Mouse (Mus musculus) ovary, postnatal 36 days (tissue): ENCODE data around the gene Cpox.
A peak's percentile ranks its signal among the peaks of the same experiment; 100 is the strongest.

ENCODE experiments used
- DNase-seq: peaks from one replicate; pipeline ENCODE4 v3.0.0; 2022; ENCODE audit warnings: low spot score, mixed read lengths

Cpox gene

DNA sequence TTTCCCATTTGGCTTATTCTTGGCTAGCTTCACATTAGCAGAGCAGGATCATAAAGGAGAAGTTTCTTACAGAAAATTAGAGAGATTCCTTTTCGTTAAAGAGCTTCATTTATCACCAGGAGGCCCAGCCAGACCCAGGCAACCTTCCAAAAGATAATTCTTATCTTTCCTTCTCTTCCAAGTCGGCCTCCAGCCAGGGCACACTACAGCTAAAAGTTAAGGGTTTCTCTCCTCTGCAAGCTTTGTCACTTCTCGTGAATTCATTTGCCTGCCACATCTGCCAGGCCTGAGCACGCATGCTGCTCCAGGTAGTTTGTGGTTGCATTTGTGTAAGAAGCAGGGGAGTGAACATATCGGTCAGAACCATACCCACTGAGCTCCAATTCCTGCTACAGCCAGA, 828 bp upstream of the Cpox start:
- peak; percentile 25 for DNase-seq

DNA sequence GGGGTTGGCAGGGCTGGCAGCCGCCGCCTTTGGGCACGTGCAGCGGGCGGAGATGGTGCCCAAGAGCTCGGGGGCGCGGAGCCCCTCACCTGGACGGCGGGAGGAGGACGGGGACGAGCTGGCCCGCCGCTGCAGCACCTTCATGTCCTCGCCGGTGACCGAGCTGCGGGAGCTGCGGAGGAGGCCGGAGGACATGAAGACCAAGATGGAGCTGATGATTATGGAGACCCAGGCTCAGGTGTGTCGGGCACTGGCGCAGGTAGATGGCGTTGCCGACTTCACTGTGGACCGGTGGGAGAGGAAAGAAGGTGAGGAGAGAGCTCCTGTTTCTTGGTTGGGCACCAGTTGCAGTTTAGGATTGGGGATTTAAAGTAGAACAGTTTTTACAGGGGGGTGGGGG, 551 bp downstream of the Cpox start:
- DNase-seq, result no peak

DNA sequence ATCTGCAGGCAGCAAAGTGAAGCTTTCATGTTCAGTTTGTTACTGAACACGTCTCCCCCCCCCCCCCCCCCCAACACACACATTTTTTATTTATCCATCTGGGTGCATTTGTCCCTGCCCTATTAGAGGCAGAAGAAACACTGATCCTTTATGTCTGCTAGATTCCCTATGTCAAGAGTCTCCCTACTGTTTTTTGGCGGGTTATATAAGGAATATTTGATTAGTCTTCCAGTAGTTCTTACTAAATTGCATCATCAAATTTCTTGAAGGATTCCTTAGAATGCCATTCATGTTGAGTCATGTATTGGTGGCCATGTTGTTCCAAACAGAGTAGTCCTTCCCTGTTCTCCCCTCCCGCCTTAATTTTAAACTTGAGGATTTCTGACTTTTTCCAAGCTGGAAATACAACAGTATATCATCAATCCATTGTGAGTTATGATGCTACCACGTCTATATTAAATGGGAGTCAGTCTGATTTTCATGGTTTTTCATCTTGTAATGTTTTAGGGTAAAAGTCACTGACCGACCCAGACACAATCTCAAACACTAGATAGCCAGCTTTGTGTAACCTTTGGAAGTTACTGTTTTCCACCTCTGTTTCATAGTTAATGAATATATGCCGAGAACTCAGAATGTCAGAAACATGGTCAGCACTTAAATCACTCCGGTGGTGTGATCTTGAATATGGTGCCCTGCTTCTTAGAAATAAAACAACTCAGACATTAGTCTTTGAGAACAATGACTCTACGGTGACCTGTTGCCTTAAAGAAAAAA, 1.3 kb downstream of the Cpox start:
- no peak for DNase-seq

DNA sequence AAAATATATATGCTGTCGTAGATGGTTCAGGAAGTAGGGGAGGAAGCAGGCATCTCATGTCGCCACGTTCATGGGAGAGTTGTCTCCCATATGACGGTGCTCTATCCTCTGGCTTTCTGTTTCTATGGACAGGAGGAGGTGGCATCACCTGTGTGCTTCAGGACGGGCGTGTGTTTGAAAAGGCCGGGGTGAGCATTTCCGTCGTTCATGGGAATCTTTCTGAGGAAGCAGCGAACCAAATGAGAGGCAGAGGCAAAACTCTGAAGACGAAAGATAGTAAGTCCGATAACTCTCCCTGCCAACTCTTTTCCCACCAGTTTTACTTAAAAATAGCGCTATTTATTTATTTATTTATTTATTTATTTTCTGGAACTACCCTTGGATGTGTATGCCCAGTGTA, 2.3 kb downstream of the Cpox start:
- no peak for DNase-seq

DNA sequence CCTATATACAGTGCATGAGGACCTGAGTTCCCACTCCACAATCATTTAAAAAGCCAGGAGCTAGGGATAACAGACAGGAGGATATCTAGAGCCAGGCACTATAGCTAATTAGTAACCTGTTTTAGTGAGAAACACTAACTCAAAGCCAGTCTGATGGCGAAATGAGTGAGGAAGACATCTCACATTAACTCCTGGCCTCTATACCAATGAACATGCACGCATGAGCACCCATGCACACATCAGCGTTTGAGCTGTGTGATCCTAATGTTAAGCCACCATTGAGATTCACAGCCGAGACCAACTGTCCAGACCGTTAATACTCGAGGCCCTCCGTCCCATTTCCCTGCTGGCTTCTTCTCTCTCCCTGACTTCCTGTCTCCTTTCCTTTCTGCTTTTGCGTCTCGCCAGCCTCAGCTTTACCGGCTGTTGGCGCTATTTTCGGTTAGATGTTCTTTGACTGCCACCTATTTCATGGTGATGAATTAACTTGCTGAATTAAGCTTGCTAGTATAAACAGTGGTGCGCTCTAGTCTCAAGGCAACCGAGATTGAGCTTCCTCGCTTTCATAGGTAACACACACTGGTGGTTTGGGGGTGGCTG, 3.8 kb downstream of the Cpox start:
- no peak for DNase-seq

DNA sequence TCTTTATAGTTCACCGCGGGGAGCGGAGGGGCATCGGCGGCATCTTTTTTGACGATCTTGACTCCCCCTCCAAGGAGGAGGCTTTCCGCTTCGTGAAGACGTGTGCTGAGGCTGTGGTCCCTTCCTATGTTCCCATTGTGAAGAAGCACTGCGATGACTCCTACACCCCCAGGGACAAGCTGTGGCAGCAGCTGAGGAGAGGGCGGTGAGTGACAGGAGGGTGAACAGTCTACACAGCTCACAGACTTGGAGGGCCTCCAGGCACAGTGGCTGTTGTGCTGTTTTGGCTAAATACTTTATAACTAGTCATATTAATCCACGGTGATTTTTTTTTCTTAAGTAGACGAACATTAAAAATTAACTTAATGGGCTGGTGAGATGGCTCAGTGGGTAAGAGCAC, 5.2 kb downstream of the Cpox start:
- no peak for DNase-seq

DNA sequence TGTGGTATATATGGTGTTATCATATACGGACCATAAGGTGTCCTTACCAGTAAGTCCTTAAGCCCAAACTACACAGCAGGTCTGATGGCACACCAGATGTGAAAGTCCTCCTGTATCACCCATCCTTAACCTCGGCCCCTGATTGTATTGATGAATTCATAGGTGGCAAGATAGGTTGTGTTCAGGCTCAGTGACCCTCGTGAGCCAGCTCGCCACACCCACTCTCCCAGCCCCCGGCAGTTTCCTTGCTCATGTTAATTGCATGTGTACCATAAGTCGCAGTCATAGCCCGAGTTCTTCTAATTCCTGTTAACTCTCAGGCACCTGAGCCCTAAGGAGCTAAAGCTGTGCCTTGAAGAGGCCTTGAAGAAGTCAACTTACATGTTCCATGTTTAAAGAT, 6.1 kb downstream of the Cpox start:
- DNase-seq, result no peak

DNA sequence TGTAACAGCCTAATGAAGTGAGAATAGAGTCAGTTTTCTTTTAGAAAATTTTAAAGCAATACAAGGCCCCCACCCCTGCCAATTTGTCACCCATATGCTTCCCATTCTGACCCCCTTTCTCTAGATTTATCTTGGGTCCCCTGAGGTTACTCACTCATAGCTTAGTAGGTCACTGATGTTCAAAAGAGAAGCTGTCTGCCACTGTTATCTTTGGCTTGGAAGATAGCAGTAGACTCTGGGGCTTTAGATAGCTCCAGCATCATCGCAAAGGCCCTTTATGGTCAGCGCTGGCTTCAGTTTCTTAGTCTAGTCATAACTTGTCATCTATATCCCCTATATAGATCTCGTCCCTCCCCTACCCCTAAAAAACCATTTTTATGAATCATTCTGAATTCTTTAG, 6.5 kb downstream of the Cpox start:
- no peak for DNase-seq

DNA sequence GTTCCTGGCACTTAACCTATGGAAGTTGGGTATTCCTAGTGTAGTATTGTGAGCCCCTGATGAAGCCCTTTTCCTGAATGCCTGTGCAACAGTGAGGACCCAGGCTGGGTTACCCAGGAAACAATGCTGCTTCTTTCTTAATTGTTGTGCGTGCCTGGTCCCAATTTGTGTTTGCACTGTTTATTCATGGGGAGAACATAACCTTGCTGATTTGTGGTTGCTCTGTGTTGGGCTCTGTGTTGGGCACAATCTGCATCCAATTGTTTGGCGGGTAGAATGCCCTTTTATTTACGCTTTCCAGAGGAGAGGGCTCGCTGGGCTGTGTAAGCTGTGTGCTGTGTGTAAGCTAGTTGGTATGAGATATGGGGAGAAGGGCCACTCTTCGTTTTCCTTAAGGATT, 7.4 kb downstream of the Cpox start:
- no peak for DNase-seq

DNA sequence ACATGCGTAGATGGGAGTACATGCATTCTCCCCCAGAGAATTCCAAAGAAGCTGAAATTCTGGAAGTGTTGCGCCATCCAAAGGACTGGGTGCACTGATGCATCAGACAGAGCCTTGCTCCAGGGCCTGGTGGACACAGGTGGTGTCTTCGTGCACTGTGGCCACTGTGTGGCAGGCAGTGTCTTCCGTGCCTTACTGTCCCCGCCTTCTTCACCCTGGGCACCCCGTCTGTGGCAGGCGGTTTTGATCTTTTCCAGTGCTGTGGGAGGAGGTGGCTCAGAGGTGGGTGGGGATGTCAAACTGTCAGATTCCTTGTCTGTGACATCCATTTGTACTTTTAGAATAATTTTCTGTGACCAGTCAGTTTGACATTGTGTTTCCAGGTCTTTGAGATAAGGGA, 8.6 kb downstream of the Cpox start:
- DNase-seq, result no peak

DNA sequence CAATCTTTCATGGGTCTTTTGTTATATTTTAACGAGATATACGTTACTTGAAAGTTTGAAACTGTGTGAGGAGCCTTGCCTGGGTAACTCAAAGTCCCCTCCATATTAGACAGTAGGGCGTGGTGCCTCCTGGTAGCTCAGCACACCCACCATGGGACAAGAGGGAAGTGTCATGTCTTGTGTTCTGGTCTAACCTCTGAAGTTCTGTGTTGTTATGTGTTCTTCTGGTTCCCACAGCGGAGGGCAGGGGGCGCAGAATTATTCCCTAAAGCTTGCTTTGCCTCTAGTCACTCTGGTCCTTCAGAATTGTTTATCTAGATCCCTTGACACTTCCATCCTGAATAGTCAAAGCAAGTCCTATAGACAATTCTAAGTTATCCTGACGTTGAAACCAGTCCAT, 12.0 kb downstream of the Cpox start:
- no peak for DNase-seq

DNA sequence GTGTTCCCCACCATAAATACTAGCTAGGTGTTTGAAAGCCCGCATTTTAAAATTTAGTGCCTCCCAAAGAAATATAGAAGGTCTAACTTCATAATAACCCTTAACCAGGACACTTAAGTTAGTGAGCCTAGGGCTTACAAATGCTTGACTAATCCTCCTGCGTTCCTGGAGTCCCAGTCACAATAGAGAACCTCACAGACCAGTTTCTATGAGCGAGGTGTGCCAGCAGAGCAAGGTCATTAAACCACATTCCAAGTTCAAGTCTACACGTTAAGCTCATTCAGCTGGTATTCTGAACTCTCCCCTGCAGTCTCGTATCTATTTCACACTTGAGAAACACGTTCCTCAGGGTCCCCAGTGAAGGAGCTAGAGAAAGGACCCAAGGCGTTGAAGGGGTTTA, 12.8 kb downstream of the Cpox start:
- no peak for DNase-seq

DNA sequence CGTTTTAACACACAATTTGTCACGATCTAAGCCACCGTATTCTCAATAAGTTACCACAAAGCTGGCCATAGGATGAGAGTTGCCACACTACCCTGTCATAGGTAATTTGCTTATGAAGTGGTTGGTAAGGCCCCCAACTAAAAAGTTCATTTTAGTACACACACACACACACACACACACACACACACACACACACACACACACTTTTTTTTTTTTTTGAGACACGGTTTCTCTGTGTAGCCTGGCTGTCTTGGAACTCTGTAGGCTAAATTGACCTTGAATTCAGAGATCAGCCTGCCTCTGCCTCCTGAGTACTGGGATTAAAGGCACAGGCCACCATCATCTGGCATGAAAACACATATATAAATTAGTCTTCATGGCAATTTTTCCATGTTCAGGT, 13.8 kb downstream of the Cpox start:
- no peak for DNase-seq

DNA sequence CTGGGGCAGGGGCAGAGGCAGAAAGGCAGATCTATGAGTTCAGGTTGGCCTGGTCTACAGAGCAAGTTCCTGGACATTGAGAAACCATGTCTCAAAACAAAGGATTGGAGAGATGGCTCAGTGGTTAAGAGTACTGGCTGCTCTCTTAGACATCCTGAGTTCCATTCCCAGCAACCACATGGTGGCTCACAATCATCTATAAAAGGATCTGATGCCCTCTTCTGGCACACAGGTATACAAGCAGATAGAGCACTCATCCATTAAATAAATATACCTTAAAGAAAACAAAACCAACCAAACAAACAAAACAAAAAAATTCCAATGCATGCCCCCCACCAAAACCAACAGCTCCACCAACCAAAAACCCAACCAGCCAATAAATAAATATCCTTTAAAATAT, 14.4 kb downstream of the Cpox start:
- no peak for DNase-seq

DNA sequence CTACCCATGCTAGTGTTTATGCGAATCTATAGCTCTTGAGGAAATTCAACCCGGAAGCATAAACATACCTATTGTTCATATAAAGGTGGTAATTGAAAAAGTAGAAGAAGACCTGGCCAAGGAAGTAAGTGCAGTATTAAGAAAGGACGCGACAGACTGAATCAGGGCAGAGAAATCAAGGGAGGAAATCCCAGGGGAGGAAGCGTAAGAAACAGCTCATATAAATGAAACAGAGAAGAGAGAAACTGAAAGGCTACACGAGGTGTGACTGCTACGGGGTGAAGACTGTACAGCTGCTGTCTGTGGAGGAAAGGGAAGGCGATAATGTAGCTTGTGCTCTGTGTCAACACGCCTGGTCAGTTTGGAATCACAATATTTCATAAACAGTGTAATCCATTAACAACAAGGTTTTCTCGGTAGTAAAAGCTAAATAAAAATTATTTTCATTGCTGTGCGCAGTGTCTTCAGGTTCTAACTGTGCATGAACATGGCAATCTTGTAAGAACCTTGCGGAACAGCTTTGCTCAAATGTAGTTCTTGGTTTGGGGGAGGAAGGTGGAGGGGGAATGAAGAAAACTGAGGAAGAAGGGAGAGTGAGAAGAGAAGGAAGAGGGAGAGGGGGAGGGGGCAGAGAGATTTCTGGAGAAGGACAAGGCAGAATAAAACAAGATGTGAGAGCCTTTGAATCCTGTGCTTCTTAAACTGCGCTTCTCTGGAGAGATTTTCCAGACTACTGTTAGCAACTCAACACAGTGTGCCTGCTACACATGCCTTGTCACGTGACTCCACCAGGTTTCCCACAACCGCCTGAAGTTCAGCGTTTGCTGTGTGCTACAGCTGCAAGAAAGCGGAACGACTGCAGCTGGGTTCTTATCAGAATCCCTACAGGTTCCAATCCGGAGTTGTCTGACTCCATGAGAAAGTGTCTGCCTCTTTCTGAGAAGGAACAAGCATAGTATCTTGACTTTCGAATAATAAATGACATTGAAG, 15.8 kb downstream of the Cpox start:
- no peak for DNase-seq

DNA sequence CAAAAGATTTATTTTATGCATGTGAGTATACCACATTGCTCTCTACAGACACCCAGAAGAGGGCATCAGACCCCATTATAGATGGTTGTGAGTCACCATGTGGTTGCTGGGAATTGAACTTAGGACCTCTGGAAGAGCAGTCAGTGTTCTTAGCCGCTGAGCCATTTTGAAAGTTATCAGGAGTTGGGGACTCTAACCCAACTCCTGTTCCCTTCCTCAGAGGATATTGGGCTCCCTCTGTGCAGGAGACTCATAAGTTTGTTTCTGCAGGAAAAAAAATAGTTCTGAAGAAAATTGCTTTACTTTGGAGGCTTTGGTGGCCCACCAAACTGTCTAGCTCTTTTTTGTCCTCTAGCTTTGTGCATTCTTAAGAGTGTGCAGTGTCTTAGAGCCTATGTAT, 18.4 kb downstream of the Cpox start:
- no peak for DNase-seq

DNA sequence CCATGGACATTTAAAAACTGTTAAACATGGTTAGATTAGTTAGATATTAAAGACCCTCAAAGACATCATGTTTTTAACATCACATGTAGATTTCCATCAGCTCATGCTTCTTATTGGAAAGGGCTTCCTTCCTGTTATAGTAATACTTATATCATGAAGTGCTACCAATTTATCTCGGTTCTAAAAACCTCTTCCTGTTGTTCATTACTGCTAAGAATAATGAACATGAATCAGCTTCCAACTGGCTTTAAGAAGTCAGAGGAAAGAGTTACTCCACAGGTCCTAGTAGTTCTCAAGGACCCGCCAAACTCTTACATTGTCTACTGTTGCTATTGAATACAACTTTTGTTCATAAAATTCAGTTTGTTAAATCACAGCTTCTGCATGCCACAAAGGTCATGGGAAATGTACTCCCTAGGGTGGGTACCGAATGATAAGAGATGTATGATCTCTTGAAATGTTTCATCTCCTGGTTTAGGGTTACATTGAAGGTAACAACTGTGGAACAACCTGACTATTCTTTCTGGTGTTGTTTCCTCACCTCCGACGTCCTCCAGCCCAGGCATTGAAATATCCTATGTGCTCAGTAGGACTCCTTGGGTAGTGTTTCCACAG, 19.6 kb downstream of the Cpox start:
- DNase-seq, result no peak

DNA sequence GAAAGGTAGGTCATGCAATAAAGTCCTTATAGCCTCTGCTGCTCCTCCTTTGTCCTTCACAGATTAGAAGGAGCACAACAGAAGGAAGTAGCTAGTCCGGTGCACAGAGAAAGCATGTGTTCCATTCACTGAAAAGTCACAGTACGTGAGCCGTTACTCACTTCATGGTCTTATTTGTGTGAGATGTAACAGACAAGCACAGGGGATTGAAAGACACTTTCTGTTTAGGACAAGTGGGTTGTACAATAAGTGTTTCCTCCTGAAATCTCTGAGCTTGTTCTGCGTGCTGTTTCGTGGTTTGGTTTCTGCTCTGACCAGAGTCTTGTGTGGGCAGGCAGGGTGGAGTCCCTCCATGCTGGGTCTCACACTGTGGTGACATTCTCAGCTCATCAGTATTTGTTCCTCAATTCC, 20.2 kb downstream of the Cpox start:
- no peak for DNase-seq

DNA sequence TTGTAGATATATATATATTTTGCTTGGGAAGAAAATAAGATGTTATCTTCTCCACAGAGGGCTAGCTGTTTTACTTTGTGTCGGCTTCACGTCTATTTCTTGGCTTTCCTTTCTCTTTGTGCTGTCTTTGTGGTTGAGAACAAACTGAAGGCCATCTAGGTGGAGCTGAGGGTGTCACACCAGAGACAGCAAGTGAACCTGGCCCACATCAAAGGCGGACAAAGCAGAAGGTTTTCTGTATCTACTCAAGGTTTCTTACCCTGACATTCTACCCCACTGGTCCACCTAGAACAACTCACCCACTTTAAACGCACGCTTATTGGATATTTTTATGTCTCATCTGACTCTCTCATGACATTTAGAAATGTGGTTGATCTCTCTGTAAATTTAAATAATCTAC, 24.0 kb downstream of the Cpox start:
- DNase-seq, result no peak

DNA sequence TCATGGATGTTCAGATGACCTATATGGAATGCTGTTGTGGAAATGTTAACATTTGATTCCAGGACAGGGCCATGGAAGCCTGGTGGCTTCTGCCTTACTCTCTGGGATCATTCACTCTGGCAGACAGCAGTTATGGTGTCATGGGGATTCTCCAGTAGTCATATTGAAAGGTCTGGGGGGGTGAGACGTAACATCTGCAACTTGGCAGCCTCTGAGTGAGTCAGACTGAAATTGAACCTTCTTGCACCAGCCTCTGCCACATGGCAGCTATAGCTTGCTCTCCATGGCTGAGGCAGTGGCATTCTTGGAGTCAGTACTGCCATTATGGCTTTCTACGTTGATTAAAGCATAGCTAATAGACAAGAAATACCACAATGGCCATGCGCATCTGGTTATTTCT, 26.7 kb downstream of the Cpox start:
- no peak for DNase-seq

DNA sequence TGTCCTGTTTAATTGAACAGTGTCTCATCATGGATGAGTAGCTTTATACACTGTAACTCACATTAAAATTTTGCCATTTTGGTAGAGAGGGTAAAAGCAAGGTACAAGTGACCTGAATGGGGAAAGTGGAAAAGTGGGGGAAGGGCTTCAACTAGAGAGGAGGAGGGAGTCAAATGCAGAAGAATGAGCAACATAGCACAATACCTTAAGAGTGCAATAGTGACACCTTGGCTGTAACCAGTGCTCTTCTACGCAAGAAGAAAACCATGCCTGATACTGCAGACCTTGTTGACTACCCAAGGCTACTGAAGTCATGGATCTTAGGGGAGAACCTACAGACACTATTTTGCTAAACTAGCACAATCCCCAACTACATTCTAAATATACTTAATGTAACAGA, 27.2 kb downstream of the Cpox start:
- no peak for DNase-seq

DNA sequence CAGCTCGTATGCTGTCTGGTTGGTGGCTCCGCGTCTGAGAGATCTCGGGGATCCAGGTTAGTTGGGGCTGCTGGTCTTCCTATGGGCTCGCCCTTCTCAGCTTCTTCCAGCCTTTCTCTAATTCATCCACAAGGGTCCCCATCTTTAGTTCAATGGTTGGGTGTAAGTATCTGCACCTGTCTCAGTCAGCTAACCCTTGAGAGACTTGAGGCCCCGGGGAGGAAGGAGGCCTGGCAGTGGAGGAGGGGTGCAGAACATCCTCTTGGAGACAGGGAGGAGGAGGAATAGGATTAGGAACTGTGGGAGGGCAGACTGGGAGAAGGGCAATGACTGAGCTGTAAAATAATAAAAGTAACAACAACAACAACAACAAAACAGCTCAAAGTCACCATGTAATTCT, 30.1 kb downstream of the Cpox start:
- DNase-seq, result no peak
